Mouse (Mus musculus) CH12.LX (cell line): ENCODE results near the gene Ptgdr2. TPM values are rescaled to one million over a fixed set of nuclear protein-coding genes. Genes with fewer than 3 reads are reported as not detected.

ENCODE experiments used
- DNase-seq: peaks from one replicate; pipeline ENCODE4 v3.0.0-alpha.2; 2013; ENCODE audit errors: extremely low read depth
- H3K27ac ChIP-seq: 2 replicates; pipeline ENCODE4 v1.5.1; 2012; ENCODE audit warnings: low read depth, mild to moderate bottlenecking, control low read depth, moderate library complexity; ENCODE audit not compliant: insufficient read depth
- H3K27me3 ChIP-seq: replicated peaks from 2 replicates; pipeline ENCODE3; 2012; ENCODE audit warnings: inconsistent platforms
- H3K36me3 ChIP-seq, 2 experiments: replicated peaks in 1 of 2; 2 replicates each; pipeline versions ENCODE3 to v1.6.1; 2012; ENCODE audit warnings: inconsistent platforms in 1 of 2, low read length in 1 of 2, mild to moderate bottlenecking in 1 of 2, mixed read lengths in 1 of 2, moderate library complexity in 1 of 2; ENCODE audit not compliant: control insufficient read depth in 1 of 2, insufficient read depth in 1 of 2
- H3K4me1 ChIP-seq, 2 experiments: 2 replicates each; pipeline ENCODE4 v1.6.1; 2012; ENCODE audit warnings: inconsistent platforms in 1 of 2, moderate library complexity in 1 of 2; ENCODE audit not compliant: insufficient read depth in 2 of 2, control insufficient read depth in 1 of 2
- H3K4me2 ChIP-seq: 2 replicates; pipeline ENCODE4 v1.6.1; 2012; ENCODE audit warnings: low read depth, mild to moderate bottlenecking, control low read depth; ENCODE audit not compliant: poor library complexity, insufficient read depth, severe bottlenecking
- H3K4me3 ChIP-seq, 3 experiments: fragments of 150-350 bp in 1 of 3; sonication (generic) in 1 of 3; replicated peaks in 1 of 3; 2 replicates each; pipeline versions ENCODE3 to v1.5.1; 2011 to 2012; ENCODE audit warnings: low read depth in 2 of 3, low read length in 2 of 3, mild to moderate bottlenecking in 2 of 3, moderate library complexity in 2 of 3, control low read depth in 1 of 3, improper control_type of control experiment in 1 of 3, inconsistent platforms in 1 of 3, mixed read lengths in 1 of 3; ENCODE audit not compliant: poor library complexity in 1 of 3
- H3K79me2 ChIP-seq: replicated peaks from 2 replicates; pipeline ENCODE4 v1.6.1; 2012; ENCODE audit warnings: mild to moderate bottlenecking, moderate library complexity; ENCODE audit not compliant: control insufficient read depth, poor library complexity, insufficient read depth, severe bottlenecking; ENCODE audit errors: extremely low read depth
- H3K9ac ChIP-seq: 2 replicates; pipeline ENCODE4 v1.6.1; 2012; ENCODE audit warnings: low read depth, mild to moderate bottlenecking, control low read depth, moderate library complexity; ENCODE audit not compliant: insufficient read depth
- H3K9me3 ChIP-seq: replicated peaks from 2 replicates; pipeline ENCODE3; 2012; ENCODE audit warnings: low read length, inconsistent platforms, mixed read lengths
- CHD2 ChIP-seq: IDR thresholded peaks from 2 replicates; pipeline ENCODE4 v1.6.1; 2011; ENCODE audit warnings: low read length, improper control_type of control experiment
- ETS1 ChIP-seq: conservative IDR thresholded peaks from 2 replicates; pipeline ENCODE4 v1.6.1; 2012; ENCODE audit warnings: low read depth, mild to moderate bottlenecking, inconsistent platforms, low read length, improper control_type of control experiment, moderate library complexity
- IRF4 ChIP-seq: IDR thresholded peaks from 2 replicates; pipeline ENCODE4 v1.6.1; 2014; ENCODE audit warnings: low read depth, mild to moderate bottlenecking, inconsistent platforms, low read length, improper control_type of control experiment
- JUN ChIP-seq: IDR thresholded peaks from 2 replicates; pipeline ENCODE4 v1.6.1; 2011; ENCODE audit warnings: low read depth, mild to moderate bottlenecking, low read length, improper control_type of control experiment, moderate library complexity; ENCODE audit not compliant: insufficient read depth
- MAX ChIP-seq: IDR thresholded peaks from 2 replicates; pipeline ENCODE4 v1.6.1; 2011; ENCODE audit warnings: low read length, improper control_type of control experiment
- MAZ ChIP-seq: IDR thresholded peaks from 2 replicates; pipeline ENCODE4 v1.6.1; 2012; ENCODE audit warnings: low read depth, mild to moderate bottlenecking, inconsistent platforms, low read length, improper control_type of control experiment, moderate library complexity
- NRF1 ChIP-seq: IDR thresholded peaks from 2 replicates; pipeline ENCODE4 v1.6.1; 2014; ENCODE audit warnings: low read depth, mild to moderate bottlenecking, inconsistent platforms, low read length, improper control_type of control experiment, moderate library complexity
- POLR2A ChIP-seq: IDR thresholded peaks from 2 replicates; pipeline ENCODE4 v1.6.1; 2011; ENCODE audit warnings: low read depth, mild to moderate bottlenecking, improper control_type of control experiment, low read length
- RAD21 ChIP-seq: IDR thresholded peaks from 2 replicates; pipeline ENCODE4 v1.6.1; 2011; ENCODE audit warnings: low read depth, mild to moderate bottlenecking, low read length, improper control_type of control experiment, moderate library complexity
- SIN3A ChIP-seq: IDR thresholded peaks from 2 replicates; pipeline ENCODE4 v1.6.1; 2012; ENCODE audit warnings: low read length, improper control_type of control experiment, inconsistent platforms
- SMC3 ChIP-seq: IDR thresholded peaks from 2 replicates; pipeline ENCODE4 v1.6.1; 2011; ENCODE audit warnings: low read depth, low read length, improper control_type of control experiment
- USF1 ChIP-seq: IDR thresholded peaks from 2 replicates; pipeline ENCODE4 v1.6.1; 2014; ENCODE audit warnings: low read depth, mild to moderate bottlenecking, inconsistent platforms, low read length, improper control_type of control experiment
- USF2 ChIP-seq: conservative IDR thresholded peaks from 2 replicates; pipeline ENCODE4 v1.6.1; 2011; ENCODE audit warnings: low read depth, low read length, improper control_type of control experiment
- ZC3H11A ChIP-seq: IDR thresholded peaks from 2 replicates; pipeline ENCODE4 v1.6.1; 2012; ENCODE audit warnings: low read depth, mild to moderate bottlenecking, inconsistent platforms, low read length, improper control_type of control experiment
- ZKSCAN1 ChIP-seq: IDR thresholded peaks from 2 replicates; pipeline ENCODE4 v1.6.1; 2012; ENCODE audit warnings: low read depth, inconsistent platforms, low read length, improper control_type of control experiment, borderline replicate concordance
- ZNF384 ChIP-seq: IDR thresholded peaks from 2 replicates; pipeline ENCODE4 v1.6.1; 2012; ENCODE audit warnings: low read depth, low read length, improper control_type of control experiment, inconsistent platforms
- dilution Hi-C: fragments of 300-500 bp; cut with MboI; formaldehyde crosslinking; loops from 2 replicates; pipeline ENCODE4 v1.14.3; 2020; ENCODE audit warnings: low sequenced_read_pairs; ENCODE audit not compliant: extremely low pct_unique_long_range_greater_than_20kb, extremely low pct_ligation_motif_present
- in situ Hi-C: fragments of 300-500 bp; cut with MboI; formaldehyde crosslinking; loops from 3 replicates; pipeline ENCODE4 v1.14.3; 2019; ENCODE audit warnings: low sequenced_read_pairs, low pct_ligation_motif_present, low pct_unique_long_range_greater_than_20kb, mixed read lengths
- polyA plus RNA-seq: library from polyadenylated mRNA; unstranded; fragments of >175 nt; gene quantifications from 2 replicates; pipeline ENCODE4 v1.2.1, GENCODE M21; 2012; ENCODE audit warnings: low read depth; ENCODE audit not compliant: insufficient read length
- total RNA-seq, 2 experiments: library from RNA; depleted of rRNA; stranded (reverse); fragments of 300-350 nt in 1 of 2; fragments of >200 nt in 1 of 2; gene quantifications; 2 replicates each; pipeline ENCODE4 v1.2.3; 2012 to 2014

Gene Ptgdr2
- total and polyA plus RNA-seq, 3 experiments, result 0.13 TPM; not detected in 2

GRCm38 (mm10) chr19:10984551-10984950, 47.6 kb downstream of the Ptgdr2 start:
- in situ Hi-C loops (no loop called here), dilution Hi-C loops (no loop called here)
- Histone ChIP-seq H3K36me3 (no peaks in the 10 kb centered on the region), H3K9me3 (no peaks in the 10 kb centered on the region), H3K27me3 (no peaks in the 10 kb centered on the region), H3K79me2 (no peaks in the 10 kb centered on the region), H3K4me3 (no peak overlapping the region), H3K4me2 (no peak overlapping the region), H3K9ac (no peak overlapping the region), H3K4me1 (peaks cover 4 to 13% of the 10 kb centered on the region in 2 experiments; a peak in 3 of 4 replicates), H3K27ac (no peak overlapping the region)
- no peak for DNase-seq
- TF ChIP-seq SMC3 (no peak), CHD2 (no peak), ZC3H11A (no peak)

DNA sequence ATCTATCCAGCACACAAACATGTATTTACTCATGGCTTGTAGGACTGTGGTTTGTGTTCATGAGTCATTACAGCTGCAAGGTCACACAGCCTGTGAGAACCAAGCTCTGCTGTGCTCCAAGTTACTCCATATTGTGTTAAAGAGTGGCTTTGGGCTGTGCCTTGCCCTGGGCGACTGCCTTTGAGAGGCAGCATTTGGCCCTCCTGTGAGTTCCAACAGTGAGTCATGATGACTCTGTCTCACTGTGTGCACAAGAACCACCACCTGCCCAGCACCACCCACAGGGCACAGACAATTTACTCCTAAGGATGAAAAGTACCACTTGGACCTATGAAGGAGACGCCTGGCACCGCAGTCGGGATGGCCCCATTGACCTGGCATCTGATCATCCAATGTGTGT, 48.9 kb downstream of the Ptgdr2 start:
- no peaks in the 10 kb centered on the region for H3K36me3 ChIP-seq
- no peak overlapping the region for H3K9ac ChIP-seq
- TF ChIP-seq USF1, result no peak
- TF ChIP-seq MAX, result no peak
- no peak for TF ChIP-seq RAD21
- TF ChIP-seq NRF1, result no peak
- TF ChIP-seq IRF4, result no peak
- no peak for TF ChIP-seq MAZ
- TF ChIP-seq CHD2, result no peak
- no peak for TF ChIP-seq ZKSCAN1
- no peak for TF ChIP-seq USF2
- no peak for TF ChIP-seq JUN
- TF ChIP-seq ZC3H11A, result no peak
- no peak overlapping the region for H3K27ac ChIP-seq
- DNase-seq, result no peak
- dilution Hi-C loops (no loop called here), in situ Hi-C loops (no loop called here)
- H3K4me2 ChIP-seq, result no peak overlapping the region
- no peak overlapping the region for H3K4me3 ChIP-seq
- no peaks in the 10 kb centered on the region for H3K9me3 ChIP-seq
- H3K4me1 ChIP-seq, result peaks cover 4 to 9% of the 10 kb centered on the region in 2 experiments; a peak in 3 of 4 replicates
- no peaks in the 10 kb centered on the region for H3K27me3 ChIP-seq
- no peaks in the 10 kb centered on the region for H3K79me2 ChIP-seq

- Histone ChIP-seq H3K36me3 (no peaks in the 10 kb centered on the region), H3K9ac (no peak overlapping the region), H3K4me1 (peaks cover 0 to 15% of the 10 kb centered on the region in 2 experiments; a peak in 2 of 4 replicates), H3K4me3 (no peak overlapping the region), H3K79me2 (no peaks in the 10 kb centered on the region), H3K9me3 (no peaks in the 10 kb centered on the region), H3K27me3 (peaks cover 2% of the 10 kb centered on the region), H3K4me2 (no peak overlapping the region), H3K27ac (no peak overlapping the region)
- dilution Hi-C loops, result no loop called here
- no peak for DNase-seq
- TF ChIP-seq RAD21 (no peak), ETS1 (no peak), POLR2A (no peak), SIN3A (no peak), NRF1 (no peak), ZNF384 (no peak)
- in situ Hi-C loops, result no loop called here
Observed at GRCm38 (mm10) chr19:10988563-10988962, 51.6 kb downstream of the Ptgdr2 start.
